Mouse (Mus musculus) forebrain, embryonic 12.5 days (tissue): ENCODE measurements at regions not wholly inside any gene's neighbourhood (a gene's known extent, or its start where the extent isn't known, plus 50 kb on each side); places are given as distances from the start of the nearest gene placed in this dataset.

Source experiments
- ATAC-seq: fragments of 200-750 bp; cut with Nextera tagmentation; 2 replicates; pipeline ENCODE4 v1.8.0; 2017; ENCODE audit warnings: moderate TSS enrichment; ENCODE audit not compliant: low FRiP score
- H3K27ac ChIP-seq: fragments of 300-500 bp; sonication (generic); 2 replicates; pipeline ENCODE4 v1.5.1; 2016; ENCODE audit warnings: mild to moderate bottlenecking
- H3K27me3 ChIP-seq: fragments of 300-500 bp; sonication (generic); 2 replicates; pipeline ENCODE4 v1.6.1; 2016; ENCODE audit warnings: mild to moderate bottlenecking
- H3K36me3 ChIP-seq: fragments of 300-500 bp; sonication (generic); replicated peaks from 2 replicates; pipeline ENCODE4 v1.6.1; 2016; ENCODE audit warnings: mild to moderate bottlenecking
- H3K4me1 ChIP-seq: fragments of 300-500 bp; sonication (generic); 2 replicates; pipeline ENCODE4 v1.6.1; 2016
- H3K4me2 ChIP-seq: fragments of 300-500 bp; sonication (generic); 2 replicates; pipeline ENCODE4 v1.6.1; 2016; ENCODE audit warnings: mild to moderate bottlenecking, moderate library complexity
- H3K4me3 ChIP-seq: fragments of 300-500 bp; sonication (generic); replicated peaks from 2 replicates; pipeline ENCODE4 v1.5.1; 2016; ENCODE audit warnings: mild to moderate bottlenecking
- H3K9ac ChIP-seq: fragments of 300-500 bp; sonication (generic); 2 replicates; pipeline ENCODE4 v1.6.1; 2016; ENCODE audit warnings: mild to moderate bottlenecking
- H3K9me3 ChIP-seq: fragments of 300-500 bp; sonication (generic); 2 replicates; pipeline ENCODE4 v1.6.1; 2016
- WGBS: fragments of 180-500 bp; shearing (Covaris S2); methylation state at CpG from one replicate; pipeline ENCODE4 v1.1.7; 2016; 5-methylcytosine and 5-hydroxymethylcytosine counted together

GRCm38 (mm10) chr13:69955503-69955902 is 153.3 kb downstream of the Med10 start:
- H3K4me2 ChIP-seq = no peak overlapping the region
- H3K9me3 ChIP-seq = no peaks in the 10 kb centered on the region
- no peak overlapping the region for H3K4me3 ChIP-seq
- no peaks in the 10 kb centered on the region for H3K27me3 ChIP-seq
- H3K27ac ChIP-seq = no peak overlapping the region
- H3K4me1 ChIP-seq = no peaks in the 10 kb centered on the region
- WGBS = 27% methylated on average over 2 of the region's 2 CpGs
- H3K9ac ChIP-seq = no peak overlapping the region
- H3K36me3 ChIP-seq = no peaks in the 10 kb centered on the region
- no peak for ATAC-seq

GRCm38 (mm10) chr13:69963944-69964343 is 161.7 kb downstream of the Med10 start:
- no peaks in the 10 kb centered on the region for H3K9me3 ChIP-seq
- no peak overlapping the region for H3K4me2 ChIP-seq
- no peaks in the 10 kb centered on the region for H3K36me3 ChIP-seq
- 47% methylated on average over 8 of the region's 8 CpGs for WGBS
- peaks cover 6% of the 10 kb centered on the region for H3K4me1 ChIP-seq
- ATAC-seq = no peak
- no peak overlapping the region for H3K9ac ChIP-seq
- H3K27me3 ChIP-seq = no peaks in the 10 kb centered on the region
- no peak overlapping the region for H3K4me3 ChIP-seq
- no peak overlapping the region for H3K27ac ChIP-seq

- H3K27ac ChIP-seq = no peak overlapping the region
- no peaks in the 10 kb centered on the region; the same call in 1 of the 2 replicates for H3K4me1 ChIP-seq
- no peak overlapping the region for H3K4me2 ChIP-seq
- whole genome bisulfite sequencing = 81% methylated on average over 9 of the region's 9 CpGs
- H3K27me3 ChIP-seq = no peaks in the 10 kb centered on the region
- no peak overlapping the region for H3K9ac ChIP-seq
- ATAC-seq = peak; percentile 57; the same call in 1 of the 2 replicates
- no peaks in the 10 kb centered on the region for H3K9me3 ChIP-seq
- no peaks in the 10 kb centered on the region for H3K36me3 ChIP-seq
- H3K4me3 ChIP-seq = no peak overlapping the region
Measured at GRCm38 (mm10) chr13:69971281-69972057, 169.3 kb downstream of the Med10 start.

- no peaks in the 10 kb centered on the region for H3K27me3 ChIP-seq
- H3K9ac ChIP-seq = no peak overlapping the region
- no peak overlapping the region for H3K4me2 ChIP-seq
- no peaks in the 10 kb centered on the region; the same call in 1 of the 2 replicates for H3K4me1 ChIP-seq
- H3K27ac ChIP-seq = no peak overlapping the region
- no peaks in the 10 kb centered on the region for H3K9me3 ChIP-seq
- WGBS = 88% methylated on average over 5 of the region's 5 CpGs
- no peaks in the 10 kb centered on the region for H3K36me3 ChIP-seq
- no peak overlapping the region for H3K4me3 ChIP-seq
- no peak for ATAC-seq
Measured at GRCm38 (mm10) chr13:69974835-69975234, 172.6 kb downstream of the Med10 start.

GRCm38 (mm10) chr13:69984159-69984558 is 182.0 kb downstream of the Med10 start:
- Histone ChIP-seq H3K4me2 (no peak overlapping the region), H3K4me3 (no peak overlapping the region), H3K9me3 (no peaks in the 10 kb centered on the region), H3K27me3 (no peaks in the 10 kb centered on the region), H3K9ac (no peak overlapping the region), H3K4me1 (peaks cover 29% of the 10 kb centered on the region), H3K27ac (peak overlapping the region; percentile 71), H3K36me3 (no peaks in the 10 kb centered on the region)
- 43% methylated on average over 1 of the region's 1 CpGs for WGBS
- peak; percentile 78 for ATAC-seq

- H3K27ac ChIP-seq = peak overlapping the region; percentile 83
- peaks cover 36% of the 10 kb centered on the region for H3K4me1 ChIP-seq
- peak; percentile 77 for ATAC-seq
- H3K4me2 ChIP-seq = peak overlapping the region; percentile 35
- no peaks in the 10 kb centered on the region; the same call in 1 of the 2 replicates for H3K27me3 ChIP-seq
- no peaks in the 10 kb centered on the region for H3K36me3 ChIP-seq
- no peak overlapping the region for H3K9ac ChIP-seq
- WGBS = 11% methylated on average over 10 of the region's 10 CpGs
- no peaks in the 10 kb centered on the region for H3K9me3 ChIP-seq
- H3K4me3 ChIP-seq = no peak overlapping the region
Measured at GRCm38 (mm10) chr13:69987181-69987580, 185.0 kb downstream of the Med10 start.

GRCm38 (mm10) chr13:69988319-69988718 is 186.1 kb downstream of the Med10 start:
- no peaks in the 10 kb centered on the region; the same call in 1 of the 2 replicates for H3K27me3 ChIP-seq
- H3K4me3 ChIP-seq = no peak overlapping the region
- 0 out of 2 replicates have a peak overlapping the region, but pooled peaks have one; percentile 83 for H3K27ac ChIP-seq
- 32% methylated on average over 4 of the region's 4 CpGs for WGBS
- peaks cover 36% of the 10 kb centered on the region for H3K4me1 ChIP-seq
- H3K9ac ChIP-seq = no peak overlapping the region
- peak; percentile 43; the same call in 1 of the 2 replicates for ATAC-seq
- H3K36me3 ChIP-seq = no peaks in the 10 kb centered on the region
- H3K9me3 ChIP-seq = no peaks in the 10 kb centered on the region
- H3K4me2 ChIP-seq = no peak overlapping the region

- Histone ChIP-seq H3K27ac (0 out of 2 replicates have a peak overlapping the region, but pooled peaks have one; percentile 32), H3K36me3 (no peaks in the 10 kb centered on the region), H3K4me2 (no peak overlapping the region), H3K4me3 (no peak overlapping the region), H3K27me3 (no peaks in the 10 kb centered on the region; the same call in 1 of the 2 replicates), H3K9me3 (no peaks in the 10 kb centered on the region), H3K4me1 (peaks cover 28% of the 10 kb centered on the region), H3K9ac (0 out of 2 replicates have a peak overlapping the region, but pooled peaks have one; percentile 12)
- ATAC-seq = no peak
- WGBS = 30% methylated on average over 11 of the region's 11 CpGs
Measured at GRCm38 (mm10) chr13:69991253-69991891, 189.2 kb downstream of the Med10 start.

GRCm38 (mm10) chr13:69991892-69992261 is 189.7 kb downstream of the Med10 start:
- Histone ChIP-seq H3K4me3 (no peak overlapping the region), H3K36me3 (no peaks in the 10 kb centered on the region), H3K27ac (0 out of 2 replicates have a peak overlapping the region, but pooled peaks have one; percentile 32), H3K4me2 (no peak overlapping the region), H3K4me1 (peaks cover 26% of the 10 kb centered on the region), H3K9me3 (no peaks in the 10 kb centered on the region), H3K27me3 (no peaks in the 10 kb centered on the region; the same call in 1 of the 2 replicates), H3K9ac (0 out of 2 replicates have a peak overlapping the region, but pooled peaks have one; percentile 12)
- 54% methylated on average over 14 of the region's 14 CpGs for WGBS
- ATAC-seq = no peak

GRCm38 (mm10) chr13:70003591-70003990 is 201.4 kb downstream of the Med10 start:
- no peak for ATAC-seq
- no peak overlapping the region for H3K27ac ChIP-seq
- 89% methylated on average over 15 of the region's 15 CpGs for WGBS

GRCm38 (mm10) chr13:70012123-70012522 is 209.9 kb downstream of the Med10 start:
- WGBS = 51% methylated on average over 3 of the region's 3 CpGs

More at GRCm38 (mm10) chr13:70003591-70003990, 201.4 kb downstream of the Med10 start:
- Histone ChIP-seq H3K4me1 (no peaks in the 10 kb centered on the region), H3K36me3 (no peaks in the 10 kb centered on the region), H3K9me3 (no peaks in the 10 kb centered on the region), H3K4me3 (no peak overlapping the region), H3K4me2 (no peak overlapping the region), H3K27me3 (no peaks in the 10 kb centered on the region), H3K9ac (no peak overlapping the region)

GRCm38 (mm10) chr13:70015183-70015582 is 213.0 kb downstream of the Med10 start:
- no peak overlapping the region for H3K27ac ChIP-seq
- no peak for ATAC-seq

More at GRCm38 (mm10) chr13:70012123-70012522, 209.9 kb downstream of the Med10 start:
- H3K36me3 ChIP-seq = no peaks in the 10 kb centered on the region
- peaks cover 8% of the 10 kb centered on the region; the same call in 1 of the 2 replicates for H3K4me1 ChIP-seq
- H3K4me3 ChIP-seq = no peak overlapping the region
- ATAC-seq = no peak
- no peak overlapping the region for H3K4me2 ChIP-seq
- no peaks in the 10 kb centered on the region for H3K27me3 ChIP-seq
- no peaks in the 10 kb centered on the region for H3K9me3 ChIP-seq
- H3K9ac ChIP-seq = no peak overlapping the region
- no peak overlapping the region for H3K27ac ChIP-seq

More at GRCm38 (mm10) chr13:70015183-70015582, 213.0 kb downstream of the Med10 start:
- no peaks in the 10 kb centered on the region for H3K36me3 ChIP-seq
- H3K9me3 ChIP-seq = no peaks in the 10 kb centered on the region
- no peaks in the 10 kb centered on the region for H3K27me3 ChIP-seq
- no peak overlapping the region for H3K4me3 ChIP-seq
- WGBS = 51% methylated on average over 4 of the region's 4 CpGs
- H3K4me1 ChIP-seq = peaks cover 11% of the 10 kb centered on the region
- no peak overlapping the region for H3K9ac ChIP-seq
- no peak overlapping the region for H3K4me2 ChIP-seq
